Mouse (Mus musculus): Measurements from ENCODE around the gene Hist1h2aa. TPM values are rescaled to one million over a fixed set of nuclear protein-coding genes. Genes with fewer than 3 reads are reported as not detected.

Gene Hist1h2aa
- total and polyA plus RNA-seq, 2 experiments from 2014 or later = not detected

DNA sequence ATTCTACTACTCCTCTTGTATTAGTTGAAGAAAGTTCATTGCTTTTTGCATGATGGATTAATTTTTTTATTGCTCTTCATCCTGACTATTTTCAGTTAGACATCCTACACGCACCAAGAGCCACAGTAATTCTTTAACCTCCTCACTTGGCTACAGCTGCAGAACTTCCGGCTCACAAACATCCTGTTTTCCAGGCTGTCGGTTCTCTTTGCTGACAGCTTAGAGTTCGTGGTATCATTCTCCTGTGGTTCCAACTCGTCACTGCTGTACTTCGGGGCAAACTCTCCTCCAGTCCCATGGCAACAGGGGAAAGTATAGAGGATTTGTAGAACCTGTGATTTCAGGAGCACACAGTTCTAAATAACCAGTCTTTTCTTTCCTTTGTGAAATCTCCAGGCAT lies 36.0 kb upstream of the Hist1h2aa start:
- WGBS = 41% methylated on average over 6 of the region's 6 CpGs
- Histone ChIP-seq H3K9ac (replicated peaks; ENCODE audit: low read length, poor library complexity, severe bottlenecking) (no peak overlapping the region), H3K4me2 (ENCODE audit: low read depth, low read length, poor library complexity, severe bottlenecking) (no peak overlapping the region), H3K27me3 (ENCODE audit: insufficient read depth, low read length) (no peaks in the 10 kb centered on the region), H3K27ac (ENCODE audit: low read depth, low read length) (no peak overlapping the region), H3K4me3 (ENCODE audit: low read depth, low read length) (no peak overlapping the region), H3K9me3 (ENCODE audit: low read length) (no peaks in the 10 kb centered on the region), H3K36me3 (ENCODE audit: insufficient read depth, low read length) (no peaks in the 10 kb centered on the region), H3K4me1 (ENCODE audit: insufficient read depth, low read length) (no peaks in the 10 kb centered on the region)
- DNase-seq (ENCODE audit: low spot score) = no peak
- no peak for ATAC-seq (ENCODE audit: low FRiP score)
- no peak for TF ChIP-seq CTCF (IDR thresholded peaks at IDR 0.05)

DNA sequence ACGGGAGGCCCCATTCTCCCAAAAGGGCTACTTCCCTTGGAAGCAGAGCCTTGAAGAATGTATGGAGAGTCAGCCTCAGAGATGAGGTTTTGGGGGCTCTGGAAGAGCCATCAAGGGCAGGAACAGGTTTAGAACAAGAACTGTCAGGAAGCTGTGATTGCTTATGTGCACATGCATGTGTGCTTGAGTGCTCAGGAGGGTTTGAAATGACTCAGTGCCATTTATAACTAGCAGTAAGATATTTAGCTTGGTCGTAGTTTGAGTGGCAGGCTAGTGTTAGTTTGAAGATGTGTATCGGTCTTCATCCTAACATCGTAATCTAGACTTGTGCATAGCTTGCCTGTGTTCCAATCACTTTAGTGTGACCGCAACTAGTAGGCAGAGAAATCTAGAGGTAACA lies 27.4 kb upstream of the Hist1h2aa start:
- H3K4me2 ChIP-seq (ENCODE audit: low read depth, low read length, poor library complexity, severe bottlenecking) = no peak overlapping the region

DNA sequence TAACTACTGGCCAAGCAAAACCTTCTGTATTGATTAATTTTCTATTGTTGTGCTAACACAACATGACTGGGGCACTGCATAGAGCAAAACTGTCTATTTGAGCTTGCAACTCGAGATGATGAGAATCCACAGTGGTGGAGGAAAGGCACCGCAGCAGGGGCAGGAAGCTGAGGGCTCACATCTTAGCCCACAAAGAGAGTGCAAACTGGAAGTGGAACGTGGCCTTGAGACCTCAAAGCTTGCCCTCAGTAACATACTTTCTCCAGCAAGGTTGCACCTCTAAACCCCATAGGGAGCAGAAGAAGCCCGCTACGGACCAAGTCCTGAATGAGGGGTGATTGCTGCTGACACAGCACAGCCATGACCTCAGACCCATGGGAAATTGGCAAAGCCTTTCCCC lies 24.1 kb upstream of the Hist1h2aa start:
- no peak overlapping the region for H3K27ac ChIP-seq (ENCODE audit: low read depth, low read length)
- no peak overlapping the region for H3K4me2 ChIP-seq (ENCODE audit: low read depth, low read length, poor library complexity, severe bottlenecking)
- H3K4me3 ChIP-seq (ENCODE audit: low read depth, low read length) = no peak overlapping the region
- no peaks in the 10 kb centered on the region for H3K4me1 ChIP-seq (ENCODE audit: insufficient read depth, low read length)
- WGBS = 88% methylated on average over 5 of the region's 5 CpGs
- no peaks in the 10 kb centered on the region for H3K9me3 ChIP-seq (ENCODE audit: low read length)
- no peak for TF ChIP-seq CTCF (IDR thresholded peaks at IDR 0.05)
- no peaks in the 10 kb centered on the region for H3K27me3 ChIP-seq (ENCODE audit: insufficient read depth, low read length)
- no peak for ATAC-seq (ENCODE audit: low FRiP score)
- no peaks in the 10 kb centered on the region for H3K36me3 ChIP-seq (ENCODE audit: insufficient read depth, low read length)
- H3K9ac ChIP-seq (replicated peaks; ENCODE audit: low read length, poor library complexity, severe bottlenecking) = no peak overlapping the region
- no peak for DNase-seq (ENCODE audit: low spot score)

More for the DNA sequence above, 27.4 kb upstream of the Hist1h2aa start:
- H3K4me3 ChIP-seq (ENCODE audit: low read depth, low read length) = no peak overlapping the region
- no peaks in the 10 kb centered on the region for H3K9me3 ChIP-seq (ENCODE audit: low read length)
- H3K4me1 ChIP-seq (ENCODE audit: insufficient read depth, low read length) = no peaks in the 10 kb centered on the region
- H3K36me3 ChIP-seq (ENCODE audit: insufficient read depth, low read length) = no peaks in the 10 kb centered on the region
- 97% methylated on average over 5 of the region's 5 CpGs for WGBS
- ATAC-seq (ENCODE audit: low FRiP score) = no peak
- H3K27ac ChIP-seq (ENCODE audit: low read depth, low read length) = no peak overlapping the region
- H3K27me3 ChIP-seq (ENCODE audit: insufficient read depth, low read length) = no peaks in the 10 kb centered on the region
- TF ChIP-seq CTCF (IDR thresholded peaks at IDR 0.05) = no peak
- no peak overlapping the region for H3K9ac ChIP-seq (replicated peaks; ENCODE audit: low read length, poor library complexity, severe bottlenecking)
- no peak for DNase-seq (ENCODE audit: low spot score)

DNA sequence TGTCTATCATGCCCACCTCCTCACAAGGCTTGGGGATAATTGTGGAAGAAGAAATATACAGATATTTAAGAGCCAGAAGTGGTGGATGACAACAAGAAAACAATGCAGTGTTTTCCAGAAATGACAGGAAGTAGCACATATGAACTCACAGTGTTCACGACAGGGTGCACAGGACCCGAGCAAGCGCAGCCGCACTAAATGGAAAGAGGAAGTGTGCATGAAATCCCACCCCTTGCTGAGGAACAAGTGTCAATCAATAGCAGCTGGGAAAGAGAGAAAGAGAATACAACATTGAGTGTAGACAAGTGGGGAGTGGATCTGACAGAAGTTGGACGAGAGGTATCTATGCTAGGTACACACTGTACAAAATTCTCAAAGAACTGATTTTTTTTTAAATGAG lies 22.9 kb upstream of the Hist1h2aa start:
- H3K27ac ChIP-seq (ENCODE audit: low read depth, low read length) = no peak overlapping the region
- no peaks in the 10 kb centered on the region for H3K9me3 ChIP-seq (ENCODE audit: low read length)
- ATAC-seq (ENCODE audit: low FRiP score) (no peak), DNase-seq (ENCODE audit: low spot score) (no peak)
- no peak overlapping the region for H3K4me3 ChIP-seq (ENCODE audit: low read depth, low read length)
- H3K27me3 ChIP-seq (ENCODE audit: insufficient read depth, low read length) = no peaks in the 10 kb centered on the region
- no peak for TF ChIP-seq CTCF (IDR thresholded peaks at IDR 0.05)
- H3K4me1 ChIP-seq (ENCODE audit: insufficient read depth, low read length) = no peaks in the 10 kb centered on the region
- 85% methylated on average over 5 of the region's 5 CpGs for WGBS
- no peak overlapping the region for H3K9ac ChIP-seq (replicated peaks; ENCODE audit: low read length, poor library complexity, severe bottlenecking)
- H3K4me2 ChIP-seq (ENCODE audit: low read depth, low read length, poor library complexity, severe bottlenecking) = no peak overlapping the region
- H3K36me3 ChIP-seq (ENCODE audit: insufficient read depth, low read length) = no peaks in the 10 kb centered on the region

DNA sequence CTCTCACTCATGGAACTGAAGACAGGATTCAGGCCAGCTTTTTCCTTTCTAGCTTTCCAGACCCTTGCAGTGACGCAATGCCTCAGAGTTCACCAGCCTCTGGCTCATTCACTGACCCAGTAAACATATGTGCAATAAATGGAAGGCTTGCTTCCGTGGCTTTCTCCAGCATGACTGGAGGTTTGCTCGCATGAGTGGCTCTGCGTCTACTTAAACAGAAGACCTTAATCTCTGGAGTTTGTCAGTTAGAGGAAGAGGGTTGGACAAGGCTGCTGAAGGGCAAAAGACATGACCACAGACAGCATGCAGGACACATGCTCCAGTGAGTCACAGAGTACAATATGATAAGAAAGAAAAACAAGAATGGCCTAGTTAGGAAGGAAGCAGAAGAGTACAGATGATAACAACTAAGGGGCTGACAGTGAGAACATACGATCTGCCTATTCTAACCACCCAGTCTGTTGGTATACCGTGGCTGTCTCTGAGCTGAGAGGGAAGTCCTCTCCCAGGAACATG lies 20.4 kb upstream of the Hist1h2aa start:
- WGBS = 52% methylated on average over 6 of the region's 6 CpGs

DNA sequence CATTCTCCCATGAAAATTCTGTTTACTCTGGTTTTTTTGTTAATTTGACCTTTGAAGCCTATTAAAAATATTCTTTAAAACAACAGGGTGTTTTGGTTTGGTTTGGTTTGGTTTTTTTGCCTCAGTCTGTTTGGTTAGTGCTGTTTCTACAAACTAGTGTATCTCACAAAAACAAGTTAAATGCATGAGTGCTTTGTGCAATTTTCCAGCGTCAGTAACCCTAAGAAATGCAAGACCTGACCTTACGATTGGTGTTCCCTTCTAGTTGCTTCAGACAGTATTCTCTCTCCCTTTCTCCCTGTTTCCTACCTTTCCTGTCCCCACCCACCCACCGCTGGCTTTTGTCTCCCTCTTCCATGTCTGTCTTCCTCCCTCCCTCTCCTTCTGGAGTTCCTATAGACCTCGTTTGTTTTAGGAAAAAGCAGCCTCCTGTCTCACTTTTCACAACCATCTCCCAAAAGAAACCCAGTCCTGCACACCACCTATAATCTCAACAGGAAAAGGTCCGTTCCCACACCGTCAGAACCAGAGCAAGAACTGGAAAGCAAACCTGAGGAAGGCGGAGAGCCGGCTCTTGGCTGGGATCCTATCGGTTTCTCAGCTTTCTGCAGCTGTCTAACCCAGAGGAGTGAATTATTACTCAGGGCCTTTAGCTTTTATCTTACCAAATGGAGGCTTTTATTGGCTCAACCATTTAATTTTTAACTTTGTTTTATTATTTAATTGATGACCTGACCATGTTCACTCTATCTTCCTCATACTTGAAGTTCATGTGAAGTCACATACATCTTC lies 19.7 kb upstream of the Hist1h2aa start, which contains the start of gene Slc17a4:
TSS of gene Slc17a4 (minus strand) at position 634 of the 792 bp plus-strand sequence.
- no peaks in the 10 kb centered on the region for H3K36me3 ChIP-seq (ENCODE audit: insufficient read depth, low read length)
- no peak for ATAC-seq (ENCODE audit: low FRiP score)
- no peak within 1 kb of the TSS for H3K27ac ChIP-seq (ENCODE audit: low read depth, low read length)
- no peak within 1 kb of the TSS for H3K4me3 ChIP-seq (ENCODE audit: low read depth, low read length)
- no peak for TF ChIP-seq CTCF (IDR thresholded peaks at IDR 0.05)
- H3K4me2 ChIP-seq (ENCODE audit: low read depth, low read length, poor library complexity, severe bottlenecking) = no peak within 1 kb of the TSS
- H3K27me3 ChIP-seq (ENCODE audit: insufficient read depth, low read length) = no peaks in the 10 kb centered on the region
- H3K9ac ChIP-seq (replicated peaks; ENCODE audit: low read length, poor library complexity, severe bottlenecking) = no peak within 1 kb of the TSS
- H3K4me1 ChIP-seq (ENCODE audit: insufficient read depth, low read length) = no peaks in the 10 kb centered on the region
- DNase-seq (ENCODE audit: low spot score) = no peak
- 78% methylated on average over 9 of the region's 9 CpGs for WGBS
- no peaks in the 10 kb centered on the region for H3K9me3 ChIP-seq (ENCODE audit: low read length)

More for the DNA sequence above, 20.4 kb upstream of the Hist1h2aa start:
- Histone ChIP-seq H3K4me1 (ENCODE audit: insufficient read depth, low read length) (no peaks in the 10 kb centered on the region), H3K9me3 (ENCODE audit: low read length) (no peaks in the 10 kb centered on the region), H3K4me3 (ENCODE audit: low read depth, low read length) (no peak overlapping the region), H3K27ac (ENCODE audit: low read depth, low read length) (no peak overlapping the region), H3K36me3 (ENCODE audit: insufficient read depth, low read length) (no peaks in the 10 kb centered on the region), H3K9ac (replicated peaks; ENCODE audit: low read length, poor library complexity, severe bottlenecking) (no peak overlapping the region), H3K27me3 (ENCODE audit: insufficient read depth, low read length) (no peaks in the 10 kb centered on the region), H3K4me2 (ENCODE audit: low read depth, low read length, poor library complexity, severe bottlenecking) (no peak overlapping the region)
- DNase-seq (ENCODE audit: low spot score) = no peak
- ATAC-seq (ENCODE audit: low FRiP score) = no peak
- no peak for TF ChIP-seq CTCF (IDR thresholded peaks at IDR 0.05)
